Mouse (Mus musculus): ENCODE results near the gene Lcn10.

- TF ChIP-seq POLR2A (IDR thresholded peaks at IDR 0.05; ENCODE audit: borderline replicate concordance, control insufficient read depth, low read depth, low read length) (no peak), CTCF (IDR thresholded peaks at IDR 0.05; ENCODE audit: control insufficient read depth, insufficient read depth, low read length) (no peak)
Observed at GRCm38 (mm10) chr2:25682426-25682825, at the start of gene Lcn10.

Data from bone marrow, adult 2 months (tissue).